Mouse (Mus musculus) spleen, postnatal 36 days (tissue): ENCODE data around the gene Olfr764-ps1.
"Not testable (repeated sequence)": the region's sequence is repeated elsewhere in the genome, so short reads cannot be mapped to it uniquely, and the experiment has no call there.

Experiments used
- DNase-seq, 2 experiments: peaks; one replicate each; pipeline ENCODE4 v3.0.0; 2022; ENCODE audit warnings: low spot score in 2 of 2, mixed read lengths in 1 of 2

Gene Olfr764-ps1

GRCm38 (mm10) chr10:129039796-129040195 lies at the start of gene Olfr764-ps1:
Gene Olfr764-ps1, minus strand, starts transcription at chr10:129039896.
- no peak for DNase-seq

GRCm38 (mm10) chr10:129082810-129083209 lies 43.1 kb upstream of the Olfr764-ps1 start, which contains the start of gene Olfr767:
Gene Olfr767, minus strand, starts transcription at chr10:129082910.
- DNase-seq = not testable (repeated sequence)

- no peak for DNase-seq
These were observed 29.2 kb upstream of the Olfr764-ps1 start, which contains the start of gene Olfr766-ps1 for GRCm38 (mm10) chr10:129068877-129069276. Gene Olfr766-ps1, minus strand, starts transcription at chr10:129068977.

- DNase-seq = not testable (repeated sequence)
These were observed 10.2 kb upstream of the Olfr764-ps1 start, which contains the start of gene Olfr765 for GRCm38 (mm10) chr10:129049898-129050297. Gene Olfr765, minus strand, starts transcription at chr10:129049998.

DNA sequence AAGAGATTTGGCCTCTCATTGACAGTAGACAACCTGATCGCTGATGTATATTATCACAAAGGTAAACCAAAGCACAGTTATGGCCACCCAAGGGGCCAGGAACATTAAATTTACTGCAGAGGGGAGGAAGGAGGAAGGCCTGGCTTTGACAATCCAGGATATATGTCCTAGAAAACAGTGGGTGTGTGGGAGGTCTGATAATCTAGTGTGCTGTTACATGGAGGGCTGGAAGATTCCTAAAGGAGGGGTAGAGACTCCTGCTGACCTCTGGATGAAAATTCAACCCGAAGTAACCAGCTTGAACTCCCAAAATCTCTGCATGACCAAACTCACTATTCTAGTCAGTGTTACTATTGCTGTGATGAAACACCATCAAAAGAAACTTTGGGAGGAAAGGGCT lies 11.4 kb downstream of the Olfr764-ps1 start:
- no peak for DNase-seq

- no peak for DNase-seq
These were observed 13.6 kb downstream of the Olfr764-ps1 start for GRCm38 (mm10) chr10:129026018-129026662.

DNA sequence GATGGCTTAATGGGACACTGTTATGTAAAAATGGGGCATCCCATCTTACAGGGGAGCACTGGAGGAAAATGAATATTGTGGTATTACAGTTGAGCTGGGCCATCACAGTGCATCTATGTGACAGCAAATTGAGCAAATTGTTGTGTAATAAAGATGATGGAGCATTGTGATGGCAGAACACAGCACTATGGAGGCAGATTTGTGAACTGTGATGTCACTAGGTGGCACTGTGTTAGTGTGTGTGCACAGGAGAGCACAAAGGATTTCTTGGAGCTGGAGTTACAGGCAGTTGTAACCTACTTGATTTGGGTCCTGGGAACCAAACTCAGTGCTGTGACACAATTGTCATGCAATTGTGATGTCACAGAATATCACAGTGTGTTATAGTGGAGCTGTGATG lies 16.4 kb downstream of the Olfr764-ps1 start:
- no peak for DNase-seq

DNA sequence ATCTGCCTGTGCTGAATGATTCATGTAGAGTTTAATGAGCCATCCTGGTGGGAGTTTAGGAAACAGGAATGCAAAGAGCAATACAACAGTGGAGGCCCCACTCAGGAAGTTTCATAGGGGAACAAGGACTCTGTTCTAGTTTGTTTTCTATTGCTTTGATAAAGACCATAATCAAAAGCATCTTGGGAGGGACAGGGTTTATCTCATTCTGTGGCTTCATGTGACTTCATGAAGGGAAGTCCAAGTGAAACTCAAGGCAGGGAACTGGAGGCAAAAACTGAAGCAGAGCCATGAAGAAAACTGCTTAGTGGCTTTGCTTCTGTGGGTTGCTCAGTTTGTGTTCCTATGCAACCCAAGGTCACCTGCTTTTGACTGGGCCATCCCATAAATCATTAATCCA lies 25.2 kb downstream of the Olfr764-ps1 start:
- DNase-seq = no peak

- not testable (repeated sequence) for DNase-seq
These were observed 28.2 kb downstream of the Olfr764-ps1 start for GRCm38 (mm10) chr10:129011511-129011910.

DNA sequence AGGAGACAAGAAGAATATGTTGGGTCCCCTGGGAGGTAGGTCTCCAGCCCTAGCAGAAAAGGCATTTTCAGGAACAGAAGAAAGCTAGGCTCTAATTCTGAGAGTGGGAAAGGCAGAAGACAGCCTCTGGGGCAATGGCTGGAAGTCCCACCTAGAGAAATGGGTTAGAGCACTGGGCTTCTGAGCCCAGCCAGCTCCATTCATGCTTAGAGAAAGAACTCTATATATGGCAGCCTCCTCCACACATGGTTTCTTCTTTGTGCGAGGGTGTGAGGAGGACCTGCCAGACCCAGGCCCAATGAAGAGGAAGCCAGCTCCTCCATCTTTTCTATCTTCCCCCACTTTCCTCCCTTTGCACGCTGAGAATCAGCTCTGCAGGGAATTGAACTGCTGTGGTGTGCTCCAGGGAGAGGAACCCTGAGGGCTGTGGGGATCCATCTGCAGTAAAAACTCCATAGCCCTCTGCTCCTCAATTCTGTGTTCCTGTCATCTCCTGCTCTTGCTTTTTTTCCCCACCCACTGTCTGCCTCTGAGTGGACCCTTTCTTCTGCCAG lies 29.3 kb downstream of the Olfr764-ps1 start, which contains the start of gene Olfr763:
Gene Olfr763, plus strand, starts transcription at position 504 of the 554 bp plus-strand sequence.
- DNase-seq = no peak

GRCm38 (mm10) chr10:129004032-129004920 lies 35.4 kb downstream of the Olfr764-ps1 start:
- no peak for DNase-seq

DNA sequence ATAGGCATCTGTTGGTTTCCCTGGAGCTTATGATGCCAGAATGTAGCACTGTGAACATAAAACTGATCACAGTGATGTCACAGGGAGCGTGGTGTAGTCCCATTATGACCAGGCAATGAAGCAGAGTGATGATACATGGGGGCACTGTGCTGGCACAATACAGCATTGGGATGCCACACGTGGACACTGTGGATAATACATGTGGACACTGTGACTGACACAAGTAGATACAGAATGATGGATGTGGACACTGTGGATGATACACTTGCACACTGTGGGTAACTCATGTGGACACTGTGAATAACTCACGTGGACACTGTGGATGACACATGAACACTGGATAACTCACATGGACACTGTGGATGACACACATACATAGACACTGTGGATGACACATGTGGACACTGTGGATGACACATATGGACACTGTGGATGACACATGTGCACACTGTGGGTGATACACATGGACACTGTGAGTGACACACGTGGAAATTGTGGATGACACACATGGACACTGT lies 43.1 kb downstream of the Olfr764-ps1 start:
- no peak for DNase-seq

GRCm38 (mm10) chr10:128995796-128996195 lies 43.9 kb downstream of the Olfr764-ps1 start:
- no peak for DNase-seq

- DNase-seq = peak in 1 of 2 experiments; percentile 4
These were observed 48.7 kb downstream of the Olfr764-ps1 start for GRCm38 (mm10) chr10:128990994-128991393.

DNA sequence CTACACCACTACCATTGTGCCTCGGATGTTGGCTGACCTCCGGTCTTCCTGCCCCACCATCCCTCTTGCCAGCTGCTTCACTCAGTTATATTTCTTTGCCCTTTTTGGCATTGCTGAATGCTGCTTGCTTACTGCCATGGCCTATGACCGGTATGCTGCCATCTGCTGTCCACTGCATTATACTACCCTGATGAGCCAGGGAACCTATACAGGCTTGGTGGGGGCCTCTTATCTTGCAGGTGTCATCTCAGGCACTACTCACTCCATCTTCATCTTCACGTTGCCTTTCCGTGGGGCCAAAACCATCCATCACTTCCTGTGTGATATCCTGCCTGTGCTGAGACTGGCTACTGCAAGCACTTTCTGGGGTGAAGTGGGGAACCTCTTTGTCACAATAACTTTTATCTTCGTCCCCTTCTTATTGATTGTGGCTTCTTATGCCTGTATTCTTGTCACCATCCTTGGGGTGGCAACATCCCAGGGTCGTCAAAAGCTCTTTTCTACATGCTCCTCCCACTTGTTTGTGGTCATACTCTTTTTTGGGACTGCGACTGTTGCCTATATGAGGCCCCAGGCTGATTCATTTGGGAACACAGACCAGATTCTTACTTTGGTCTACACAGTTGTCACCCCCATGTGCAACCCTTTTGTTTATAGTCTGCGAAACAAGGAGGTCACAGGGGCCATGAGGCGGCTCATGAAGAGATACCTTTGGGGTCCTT lies 49.4 kb downstream of the Olfr764-ps1 start:
- DNase-seq = not testable (repeated sequence)

DNA sequence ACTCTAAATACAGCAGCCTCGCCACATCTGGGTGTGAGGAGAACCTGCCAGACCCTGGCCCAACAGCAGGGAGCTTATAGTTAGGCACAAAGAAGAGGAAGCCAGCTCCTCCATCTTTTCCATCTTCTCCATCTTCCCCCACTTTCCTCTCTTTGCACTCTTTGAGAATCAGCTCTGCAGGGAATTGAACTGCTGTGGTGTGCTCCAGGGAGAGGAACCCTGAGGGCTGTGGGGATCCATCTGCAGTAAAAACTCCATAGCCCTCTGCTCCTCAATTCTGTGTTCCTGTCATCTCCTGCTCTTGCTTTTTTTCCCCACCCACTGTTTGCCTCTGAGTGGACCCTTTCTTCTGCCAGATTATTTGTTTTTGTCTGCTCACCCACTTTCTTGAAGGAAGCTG lies 50.6 kb downstream of the Olfr764-ps1 start, which contains the start of gene Olfr9:
Gene Olfr9, plus strand, starts transcription at position 301 of the 400 bp plus-strand sequence.
- not testable (repeated sequence) for DNase-seq
